Mouse (Mus musculus): ENCODE results near the gene Mturn. TPM values are rescaled to one million over a fixed set of nuclear protein-coding genes. Genes with fewer than 3 reads are reported as not detected.

The Mturn gene
- polyA plus RNA-seq, 2 experiments = 0.47 to 0.75 TPM

DNA sequence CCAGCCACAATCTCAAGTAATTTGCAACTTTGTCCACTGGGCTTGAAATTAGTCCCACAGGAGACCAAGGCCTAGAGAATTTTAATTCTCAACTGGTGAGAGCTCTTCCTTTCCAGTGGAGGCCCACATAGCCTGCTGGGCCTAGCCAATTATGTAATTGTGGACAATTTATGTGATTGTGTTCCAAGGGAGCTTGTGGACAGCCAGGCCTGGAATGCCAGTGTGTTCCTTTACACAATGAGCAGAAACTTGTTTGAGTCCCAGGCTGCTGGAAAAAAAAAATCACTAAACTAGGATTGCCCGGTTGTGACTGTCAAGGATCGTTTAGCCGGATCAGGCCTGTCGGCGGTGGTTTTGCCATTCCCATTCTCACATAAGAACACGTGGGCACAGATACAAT lies 11.9 kb downstream of the Mturn start:
- ATAC-seq (ENCODE audit: insufficient read depth) = no peak
- no peak overlapping the region for H3K9ac ChIP-seq (replicated peaks)
- H3K4me1 ChIP-seq (replicated peaks; ENCODE audit: control insufficient read depth in 2 of 2, insufficient read depth in 2 of 2, low read length in 1 of 2) = no peaks in the 10 kb centered on the region
- H3K27me3 ChIP-seq (ENCODE audit: control insufficient read depth, insufficient read depth, low read length) = no peaks in the 10 kb centered on the region
- H3K4me2 ChIP-seq (ENCODE audit: low read depth) = no peak overlapping the region
- TF ChIP-seq EP300 (IDR thresholded peaks at IDR 0.05; ENCODE audit: low read depth) = no peak
- TF ChIP-seq CTCF (IDR thresholded peaks at IDR 0.05; ENCODE audit: low read depth) = no peak
- H3K9me3 ChIP-seq (ENCODE audit: control insufficient read depth, low read length) = no peaks in the 10 kb centered on the region
- no peak overlapping the region for H3K27ac ChIP-seq
- H3K4me3 ChIP-seq (ENCODE audit: insufficient read depth in 1 of 2, low read depth in 2 of 2, low read length in 2 of 2) = no peak overlapping the region
- no peak for DNase-seq (ENCODE audit: low read depth in 3 of 3, low spot score in 3 of 3)
- WGBS (ENCODE audit: insufficient replicate concordance) = 75% methylated on average over 6 of the region's 6 CpGs
- H3K36me3 ChIP-seq (replicated peaks; ENCODE audit: control insufficient read depth, insufficient read depth, low read depth) = no peaks in the 10 kb centered on the region

DNA sequence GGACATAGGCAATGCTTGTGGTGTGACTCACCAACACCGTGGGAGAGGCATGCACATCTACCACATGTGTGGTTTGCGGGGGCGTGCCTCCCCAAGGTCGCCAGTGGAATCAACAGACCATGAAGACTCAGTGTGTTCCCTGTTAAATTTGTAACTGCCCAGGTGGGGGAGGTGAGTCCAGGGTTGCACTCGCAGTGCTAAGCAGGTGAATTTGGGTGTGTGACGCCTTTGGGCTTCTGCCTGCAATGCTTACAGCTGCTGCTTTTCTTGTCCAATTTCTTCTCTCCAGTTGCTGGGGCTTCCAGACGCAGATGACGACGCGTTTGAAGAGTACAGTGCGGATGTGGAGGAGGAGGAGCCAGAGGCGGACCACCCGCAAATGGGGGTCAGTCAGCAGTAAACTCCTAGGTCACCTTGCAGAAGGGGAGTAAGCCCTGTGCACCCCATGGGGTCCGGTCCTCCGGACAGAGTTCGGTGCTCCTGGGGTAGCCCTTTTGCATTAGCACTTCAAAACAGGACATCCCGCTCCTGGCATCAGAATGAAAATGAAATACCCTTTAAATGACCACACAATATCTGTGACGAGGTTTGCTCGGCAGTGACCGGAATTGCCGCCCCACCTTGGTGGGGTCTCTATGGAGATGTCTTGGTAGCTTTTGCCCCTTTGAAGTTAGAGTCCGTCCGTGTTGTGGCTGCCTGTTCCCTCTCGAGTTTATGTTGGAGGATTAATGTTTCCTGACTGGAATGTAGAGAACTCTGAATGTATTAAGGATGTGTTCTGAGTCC lies 17.5 kb downstream of the Mturn start:
- WGBS (ENCODE audit: insufficient replicate concordance) = 3% methylated on average over 24 of the region's 24 CpGs
- peaks cover 9% of the 10 kb centered on the region for H3K27me3 ChIP-seq (ENCODE audit: control insufficient read depth, insufficient read depth, low read length)
- H3K9me3 ChIP-seq (ENCODE audit: control insufficient read depth, low read length) = no peaks in the 10 kb centered on the region
- DNase-seq (ENCODE audit: low read depth in 3 of 3, low spot score in 3 of 3) = no peak
- H3K9ac ChIP-seq (replicated peaks) = peak overlapping the region; percentile 37; the same call in 1 of the 2 replicates
- H3K4me1 ChIP-seq (replicated peaks; ENCODE audit: control insufficient read depth in 2 of 2, insufficient read depth in 2 of 2, low read length in 1 of 2) = peaks cover 0 to 5% of the 10 kb centered on the region in 2 experiments; a peak in 1 of 4 replicates
- H3K27ac ChIP-seq = no peak overlapping the region
- peak overlapping the region; percentile 82 for H3K4me2 ChIP-seq (ENCODE audit: low read depth)
- H3K4me3 ChIP-seq (ENCODE audit: insufficient read depth in 1 of 2, low read depth in 2 of 2, low read length in 2 of 2) = peak overlapping the region; percentile 49 to 72
- ATAC-seq (ENCODE audit: insufficient read depth) = peak; percentile 35; the same call in 1 of the 2 replicates
- TF ChIP-seq CTCF (IDR thresholded peaks at IDR 0.05; ENCODE audit: low read depth) (no peak), EP300 (IDR thresholded peaks at IDR 0.05; ENCODE audit: low read depth) (no peak)
- no peaks in the 10 kb centered on the region for H3K36me3 ChIP-seq (replicated peaks; ENCODE audit: control insufficient read depth, insufficient read depth, low read depth)

DNA sequence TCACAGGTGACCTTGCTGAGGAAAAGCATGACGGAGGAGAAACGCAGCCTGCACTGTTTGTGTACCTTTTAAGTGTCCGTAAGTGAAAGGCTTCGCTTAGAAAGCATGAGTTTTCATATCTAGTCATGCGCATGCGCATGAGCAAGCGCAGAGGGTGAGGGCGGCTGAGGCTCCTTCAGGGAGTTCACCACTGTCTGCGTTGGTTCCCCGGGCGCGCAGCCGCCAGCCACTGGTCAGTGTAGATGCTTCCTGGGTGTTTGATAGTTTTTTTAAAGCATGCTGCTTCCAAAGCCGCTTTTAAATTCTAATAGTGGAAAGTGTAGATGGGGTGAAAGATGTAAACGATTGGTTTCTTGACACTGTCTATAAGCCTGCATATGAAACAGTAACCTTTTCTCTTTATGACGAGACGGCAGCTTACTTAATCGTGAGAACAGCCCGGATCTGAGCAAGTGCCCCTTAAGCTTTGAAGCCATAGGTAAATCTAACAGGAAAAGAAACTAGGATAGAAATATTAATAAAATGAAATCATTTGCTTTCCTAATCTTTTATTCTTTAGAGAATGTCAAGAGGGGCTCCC lies 18.1 kb downstream of the Mturn start:
- Histone ChIP-seq H3K4me2 (ENCODE audit: low read depth) (peak overlapping the region; percentile 82), H3K4me1 (replicated peaks; ENCODE audit: control insufficient read depth in 2 of 2, insufficient read depth in 2 of 2, low read length in 1 of 2) (peaks cover 0 to 5% of the 10 kb centered on the region in 2 experiments; a peak in 1 of 4 replicates), H3K36me3 (replicated peaks; ENCODE audit: control insufficient read depth, insufficient read depth, low read depth) (no peaks in the 10 kb centered on the region), H3K9ac (replicated peaks) (peak overlapping the region; percentile 37; the same call in 1 of the 2 replicates), H3K9me3 (ENCODE audit: control insufficient read depth, low read length) (no peaks in the 10 kb centered on the region), H3K4me3 (ENCODE audit: insufficient read depth in 1 of 2, low read depth in 2 of 2, low read length in 2 of 2) (peak overlapping the region; percentile 49 to 72), H3K27ac (no peak overlapping the region), H3K27me3 (ENCODE audit: control insufficient read depth, insufficient read depth, low read length) (peaks cover 9% of the 10 kb centered on the region)
- TF ChIP-seq CTCF (IDR thresholded peaks at IDR 0.05; ENCODE audit: low read depth) (no peak), EP300 (IDR thresholded peaks at IDR 0.05; ENCODE audit: low read depth) (no peak)
- DNase-seq (ENCODE audit: low read depth in 3 of 3, low spot score in 3 of 3) (peak in 2 of 3 experiments; percentile 55 to 63), ATAC-seq (ENCODE audit: insufficient read depth) (peak; percentile 68; the same call in 1 of the 2 replicates)
- WGBS (ENCODE audit: insufficient replicate concordance) = 5% methylated on average over 19 of the region's 19 CpGs

DNA sequence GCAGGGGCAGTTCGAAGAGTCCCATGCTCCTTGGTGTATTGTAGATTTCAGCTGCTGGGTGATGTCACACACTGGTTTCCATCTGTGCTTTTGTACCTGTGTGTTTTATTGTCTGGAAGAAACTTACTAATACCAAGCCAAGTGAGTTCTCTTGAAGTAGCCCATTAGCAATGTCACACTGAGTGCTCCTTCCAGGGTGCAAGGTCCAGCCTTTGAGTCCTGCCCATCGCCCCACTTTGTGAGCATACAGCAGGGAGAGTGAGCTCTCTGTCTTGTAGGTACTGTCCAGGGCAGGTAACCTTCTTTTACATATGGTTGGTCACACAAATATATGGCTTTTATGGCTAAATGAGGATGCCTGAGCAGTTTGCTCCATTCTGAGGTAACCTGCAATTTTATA lies 19.1 kb downstream of the Mturn start:
- no peak overlapping the region for H3K27ac ChIP-seq
- H3K9ac ChIP-seq (replicated peaks) = no peak overlapping the region
- ATAC-seq (ENCODE audit: insufficient read depth) = no peak

DNA sequence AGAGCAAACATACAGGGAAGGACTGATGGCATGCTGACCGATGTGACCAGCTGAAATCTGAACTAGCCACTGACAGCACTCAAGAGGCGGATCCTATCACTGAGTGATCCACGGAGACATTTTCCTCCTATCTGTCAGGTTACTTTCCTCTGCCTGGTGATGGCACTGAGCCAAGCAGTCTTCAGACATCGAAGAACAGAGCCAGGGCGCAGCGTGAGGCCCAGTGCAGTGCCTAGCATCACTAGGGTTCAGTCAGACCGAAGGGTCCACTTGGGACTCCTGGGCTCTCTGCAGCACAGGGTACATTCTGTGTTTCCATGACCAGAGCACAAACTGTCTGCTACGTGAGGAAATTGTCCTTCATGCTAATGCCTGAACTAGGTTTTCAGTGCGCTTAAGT lies 20.5 kb downstream of the Mturn start:
- Histone ChIP-seq H3K4me1 (replicated peaks; ENCODE audit: control insufficient read depth in 2 of 2, insufficient read depth in 2 of 2, low read length in 1 of 2) (peaks cover 0 to 9% of the 10 kb centered on the region in 2 experiments; a peak in 2 of 4 replicates), H3K9me3 (ENCODE audit: control insufficient read depth, low read length) (no peaks in the 10 kb centered on the region), H3K36me3 (replicated peaks; ENCODE audit: control insufficient read depth, insufficient read depth, low read depth) (no peaks in the 10 kb centered on the region), H3K27me3 (ENCODE audit: control insufficient read depth, insufficient read depth, low read length) (peaks cover 9% of the 10 kb centered on the region), H3K4me3 (ENCODE audit: insufficient read depth in 1 of 2, low read depth in 2 of 2, low read length in 2 of 2) (no peak overlapping the region), H3K27ac (no peak overlapping the region), H3K4me2 (ENCODE audit: low read depth) (no peak overlapping the region), H3K9ac (replicated peaks) (no peak overlapping the region)
- ATAC-seq (ENCODE audit: insufficient read depth) = no peak
- TF ChIP-seq EP300 (IDR thresholded peaks at IDR 0.05; ENCODE audit: low read depth) (no peak), CTCF (IDR thresholded peaks at IDR 0.05; ENCODE audit: low read depth) (no peak)
- DNase-seq (ENCODE audit: low read depth in 3 of 3, low spot score in 3 of 3) = no peak
- WGBS (ENCODE audit: insufficient replicate concordance) = 57% methylated on average over 9 of the region's 9 CpGs

More for the DNA sequence above, 19.1 kb downstream of the Mturn start:
- no peak for DNase-seq (ENCODE audit: low read depth in 3 of 3, low spot score in 3 of 3)
- Histone ChIP-seq H3K4me3 (ENCODE audit: insufficient read depth in 1 of 2, low read depth in 2 of 2, low read length in 2 of 2) (no peak overlapping the region), H3K4me1 (replicated peaks; ENCODE audit: control insufficient read depth in 2 of 2, insufficient read depth in 2 of 2, low read length in 1 of 2) (peaks cover 0 to 6% of the 10 kb centered on the region in 2 experiments; a peak in 2 of 4 replicates), H3K4me2 (ENCODE audit: low read depth) (no peak overlapping the region), H3K27me3 (ENCODE audit: control insufficient read depth, insufficient read depth, low read length) (peaks cover 9% of the 10 kb centered on the region), H3K36me3 (replicated peaks; ENCODE audit: control insufficient read depth, insufficient read depth, low read depth) (no peaks in the 10 kb centered on the region), H3K9me3 (ENCODE audit: control insufficient read depth, low read length) (no peaks in the 10 kb centered on the region)
- 73% methylated on average over 2 of the region's 2 CpGs for WGBS (ENCODE audit: insufficient replicate concordance)
- TF ChIP-seq EP300 (IDR thresholded peaks at IDR 0.05; ENCODE audit: low read depth) (no peak), CTCF (IDR thresholded peaks at IDR 0.05; ENCODE audit: low read depth) (no peak)
